Mouse (Mus musculus): Measurements from ENCODE around the gene Usp21. TPM values are rescaled to one million over a fixed set of nuclear protein-coding genes. Genes with fewer than 3 reads are reported as not detected.
A peak's percentile ranks its signal among the peaks of the same experiment; 100 is the strongest.
"Not testable (repeated sequence)": the region's sequence is repeated elsewhere in the genome, so short reads cannot be mapped to it uniquely, and the experiment has no call there.

Usp21 gene
- total RNA-seq (2021), result 10 to 100 TPM; 49.0 to 57.3 TPM
- long read RNA-seq, transcript Usp21-211 (2 exons, 2,706 nt), result minor isoform, 11 of 41 reads
- long read RNA-seq, transcript Usp21-201 (13 exons, 2,219 nt), result major isoform, 23 of 41 reads
- long read RNA-seq, partial matches to known transcripts, result 2 of 41 reads
- long read RNA-seq, other reads (novel, unspliced or antisense), result 5 of 41 reads

DNA sequence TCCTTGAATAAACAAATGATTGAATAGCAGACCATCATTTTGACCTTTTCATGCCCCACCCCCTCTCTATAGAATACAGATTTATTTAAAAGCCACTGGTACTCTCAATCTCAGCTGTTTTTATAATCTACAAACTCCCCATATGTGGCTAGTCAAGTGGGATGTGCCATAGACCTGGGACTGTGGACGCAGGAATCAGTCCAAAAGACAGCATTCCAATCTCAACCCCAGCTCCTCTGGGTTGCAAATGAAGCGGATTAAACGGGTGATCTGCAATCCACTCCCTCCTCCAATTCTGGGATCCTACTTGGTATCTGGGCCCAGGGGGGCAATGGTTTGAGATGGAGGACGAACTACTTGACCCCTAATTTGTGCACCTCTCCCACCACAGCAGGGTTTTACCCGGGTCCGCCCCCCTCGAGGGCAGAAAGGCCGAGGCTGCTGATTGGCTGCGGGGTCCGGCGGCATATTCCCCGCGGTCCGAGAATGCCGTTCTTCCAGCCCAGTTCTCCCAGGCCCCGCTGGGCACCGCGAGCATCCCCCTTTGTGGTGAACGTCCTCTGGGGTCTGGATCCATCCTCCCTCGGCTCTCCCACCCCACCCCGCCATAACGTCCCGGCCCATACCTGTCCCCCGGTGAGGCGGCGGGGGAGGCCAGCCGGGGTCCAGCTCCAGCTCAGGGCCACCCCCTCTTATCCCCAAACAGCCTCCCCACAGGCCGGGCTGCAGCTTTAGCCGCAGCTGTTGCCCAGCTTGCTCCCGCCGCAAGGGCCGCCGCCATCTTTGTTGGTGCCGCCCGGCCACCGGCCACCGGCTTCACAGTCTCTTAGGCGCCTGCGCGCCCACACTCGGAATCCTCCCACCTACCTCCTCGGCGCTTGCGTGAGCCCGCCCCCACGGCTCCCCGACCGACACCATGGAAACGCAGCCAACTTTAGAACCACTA lies at the start of gene Usp21:
TSS of gene Usp21 (minus strand) at position 856 of the 946 bp plus-strand sequence.
- DNase-seq (ENCODE audit: low spot score in 2 of 2), result peak; percentile 91 to 95

DNA sequence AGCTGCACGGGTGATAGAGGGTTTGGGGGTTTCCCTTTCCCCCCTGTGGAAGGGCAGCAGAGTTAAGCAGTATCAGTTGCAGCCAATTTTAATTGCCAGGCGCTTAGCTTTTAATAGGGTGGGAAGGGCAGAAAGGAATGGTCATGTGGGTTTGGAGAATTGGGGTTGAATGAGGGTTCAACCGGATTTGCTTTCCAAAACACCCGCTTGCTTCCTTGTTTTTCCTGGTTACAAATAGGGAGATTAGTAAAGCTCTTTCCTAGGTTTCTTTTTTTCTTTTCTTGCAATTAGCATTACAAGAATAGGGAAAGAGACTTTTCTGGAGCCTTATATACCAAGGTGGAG lies 42.4 kb upstream of the Usp21 start:
- DNase-seq (ENCODE audit: low spot score in 2 of 2), result no peak

DNA sequence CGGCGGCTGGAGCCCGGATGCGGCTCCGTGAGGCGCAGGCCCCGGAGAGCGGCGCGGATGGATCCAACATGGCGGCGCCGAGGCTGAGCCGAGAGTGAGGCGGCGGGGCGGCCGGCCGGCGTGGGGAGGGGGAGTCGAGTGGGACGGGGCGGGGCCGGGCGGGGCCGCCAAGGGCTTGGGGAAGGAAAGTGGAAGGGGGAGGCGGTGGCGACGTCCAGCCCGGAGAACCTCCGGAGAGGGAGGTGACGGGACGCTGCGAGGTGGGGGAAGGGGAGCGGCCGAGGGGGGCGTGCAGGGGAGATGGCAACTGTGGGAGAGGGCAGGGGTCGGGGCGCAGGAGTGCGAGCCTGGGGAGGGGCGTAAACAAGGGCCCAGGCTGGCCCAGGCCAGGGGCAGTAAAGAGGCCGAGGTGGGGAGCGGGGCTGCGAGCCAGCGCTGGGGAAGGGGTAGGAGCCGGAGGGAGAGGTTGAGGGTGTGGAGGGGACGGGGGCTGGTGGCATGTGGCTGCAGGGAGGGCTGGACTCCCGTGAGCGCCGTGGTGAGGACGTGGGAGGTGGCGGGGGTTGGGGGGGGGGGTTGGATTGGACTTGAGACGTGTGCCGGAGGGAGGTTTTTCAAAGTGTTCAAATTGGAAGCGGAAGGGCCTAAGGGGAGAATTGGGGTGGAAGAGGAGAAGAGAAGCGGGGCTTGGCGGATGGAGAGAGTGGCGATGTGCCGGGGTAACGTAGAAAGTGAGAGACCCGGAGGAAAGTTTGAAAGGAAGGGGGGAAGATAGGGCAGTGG lies 41.8 kb upstream of the Usp21 start:
- no peak for DNase-seq (ENCODE audit: low spot score in 2 of 2)

DNA sequence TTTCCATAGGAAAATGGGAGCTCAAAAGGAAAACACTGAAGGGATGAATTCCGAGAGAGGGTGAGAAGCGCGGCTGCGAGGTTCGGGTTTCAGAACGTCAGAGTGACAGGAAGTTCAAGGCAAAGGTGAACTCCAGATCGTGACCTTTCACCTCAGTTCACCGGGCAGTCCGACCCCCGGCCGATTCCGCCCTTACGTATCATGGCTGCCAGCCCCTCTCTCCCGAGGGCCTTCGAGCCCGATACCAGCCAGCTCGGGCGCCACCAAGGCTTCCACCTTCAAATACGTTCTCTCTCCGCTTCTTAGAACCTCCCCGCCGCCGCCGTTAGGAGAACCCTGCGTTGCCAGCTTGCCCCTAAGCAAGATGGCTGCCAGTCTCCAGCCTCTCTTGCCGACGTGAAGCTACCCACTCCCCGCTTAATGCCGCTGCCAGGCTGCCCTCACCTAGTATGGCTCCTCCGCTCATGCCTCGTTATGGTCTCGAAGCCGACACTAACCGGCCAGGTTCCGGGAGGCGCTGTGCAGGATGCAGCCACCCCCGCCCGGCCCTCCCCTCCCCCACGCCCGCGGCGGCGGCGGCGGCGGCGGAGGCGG lies 41.1 kb upstream of the Usp21 start, which contains the start of gene Dedd:
TSS of gene Dedd (plus strand) at position 307 of the 594 bp plus-strand sequence.
- DNase-seq (ENCODE audit: low spot score in 2 of 2), result peak; percentile 91 to 94

DNA sequence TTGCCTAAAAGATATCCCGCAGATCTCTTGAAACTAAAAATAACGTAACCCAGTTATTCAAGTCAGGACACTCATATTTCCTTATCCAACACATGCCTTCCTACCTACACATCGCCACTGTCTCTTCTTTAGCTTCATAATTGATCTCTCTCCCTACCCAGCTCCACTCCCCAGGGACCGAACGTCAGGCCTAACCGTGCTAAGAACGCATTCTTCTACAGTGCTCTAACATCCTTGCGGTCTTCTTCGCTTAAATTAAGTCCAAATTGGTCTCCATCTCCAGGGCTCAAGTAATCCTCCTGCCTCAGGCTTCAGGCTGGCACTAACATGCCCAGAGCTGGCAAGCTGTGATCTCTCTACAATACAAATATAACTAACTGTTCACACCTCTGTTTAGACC lies 40.5 kb upstream of the Usp21 start:
- DNase-seq (ENCODE audit: low spot score in 2 of 2), result peak in 1 of 2 experiments; percentile 25

DNA sequence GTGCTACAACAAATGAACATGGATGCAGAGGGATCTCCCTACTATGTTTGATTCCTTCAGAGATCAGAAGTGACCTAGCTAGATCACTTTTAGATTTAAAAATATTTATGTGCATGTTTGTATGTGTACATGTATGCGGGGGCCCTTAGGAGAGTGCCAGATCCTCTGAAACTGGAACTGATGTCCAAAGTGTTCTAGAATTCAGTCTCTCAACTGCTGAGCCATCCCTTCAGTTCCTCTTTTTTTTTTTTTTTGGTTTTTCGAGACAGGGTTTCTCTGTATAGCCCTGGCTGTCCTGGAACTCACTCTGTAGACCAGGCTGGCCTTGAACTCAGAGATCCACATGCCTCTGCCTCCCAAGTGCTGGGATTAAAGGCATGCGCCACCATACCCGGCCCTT lies 38.8 kb upstream of the Usp21 start:
- DNase-seq (ENCODE audit: low spot score in 2 of 2), result not testable (repeated sequence)

DNA sequence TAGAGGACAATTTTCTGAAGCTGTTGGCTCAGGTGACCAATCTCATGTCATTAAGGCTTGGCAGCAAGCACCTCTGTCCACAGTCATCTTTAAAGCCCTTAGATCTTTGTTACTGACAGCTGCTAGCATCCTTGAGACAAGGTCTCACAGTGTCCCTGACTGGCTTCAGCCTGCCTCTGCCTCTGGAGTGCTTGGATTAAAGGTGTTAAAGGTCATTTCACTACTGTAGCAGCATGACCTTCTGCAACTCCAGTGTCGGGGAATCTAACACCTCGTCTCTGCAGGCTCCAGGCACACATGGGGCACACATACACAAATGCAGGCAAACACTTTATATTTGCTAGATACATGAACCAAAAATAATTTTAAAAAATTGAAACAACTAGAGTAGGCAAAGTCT lies 37.8 kb upstream of the Usp21 start:
- no peak for DNase-seq (ENCODE audit: low spot score in 2 of 2)

DNA sequence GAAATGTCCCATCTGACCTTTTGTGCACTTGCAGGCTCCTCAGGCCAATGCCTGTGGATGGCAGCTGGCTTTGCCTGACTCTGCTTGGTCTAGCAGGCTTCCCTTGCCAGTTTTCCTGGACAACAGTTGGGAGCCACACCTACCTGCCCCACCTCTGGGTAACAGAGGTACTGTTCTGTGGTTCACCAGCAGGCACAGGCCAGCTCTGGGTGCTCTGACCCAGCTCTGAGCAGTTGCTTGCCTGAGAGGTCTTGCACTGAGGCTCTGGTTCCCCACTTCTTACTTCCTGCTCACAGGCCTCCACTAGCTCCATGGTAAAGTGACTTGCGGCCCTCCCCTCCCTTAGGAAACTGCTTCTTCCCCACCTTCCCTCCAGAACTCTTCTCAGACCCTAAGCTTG lies 34.2 kb upstream of the Usp21 start:
- DNase-seq (ENCODE audit: low spot score in 2 of 2), result no peak

DNA sequence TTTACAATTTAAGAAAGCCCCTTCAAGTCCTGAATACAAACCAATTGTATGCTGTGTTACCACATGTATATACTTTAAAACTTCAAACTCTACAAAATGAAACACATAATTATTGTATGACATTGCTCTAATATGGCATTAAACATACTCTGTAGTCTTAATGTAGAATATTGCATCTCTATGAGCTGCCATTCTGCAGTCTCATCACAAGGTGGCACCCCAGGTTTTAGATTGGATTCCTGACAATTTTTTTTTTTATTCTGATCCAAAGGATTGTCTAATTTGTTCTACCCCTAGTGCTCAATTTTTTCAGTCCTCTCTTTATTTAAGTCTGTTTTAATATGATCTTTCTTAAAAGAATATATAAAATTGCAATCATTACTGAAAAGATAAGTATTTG lies 33.6 kb upstream of the Usp21 start:
- DNase-seq (ENCODE audit: low spot score in 2 of 2), result peak in 1 of 2 experiments; percentile 26

DNA sequence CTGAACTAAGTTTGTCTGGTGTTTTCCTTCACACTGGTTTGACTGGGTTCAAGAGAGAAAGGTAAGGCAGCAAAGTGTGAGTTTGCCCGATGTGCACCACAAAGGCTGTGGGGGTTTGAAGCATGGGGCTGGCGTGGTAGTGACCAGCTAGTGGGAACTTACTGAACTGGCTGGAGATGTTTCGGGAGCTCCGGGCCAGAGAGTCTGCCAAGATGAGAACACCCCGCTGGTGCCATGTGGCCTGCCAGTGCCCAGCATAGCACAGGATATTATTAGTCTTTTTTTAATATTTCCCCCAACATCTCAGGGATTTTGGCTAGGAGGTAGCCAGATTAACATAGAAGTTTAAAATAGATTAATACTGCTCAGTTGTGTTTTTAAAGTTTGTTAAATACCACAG lies 32.4 kb upstream of the Usp21 start:
- no peak for DNase-seq (ENCODE audit: low spot score in 2 of 2)

DNA sequence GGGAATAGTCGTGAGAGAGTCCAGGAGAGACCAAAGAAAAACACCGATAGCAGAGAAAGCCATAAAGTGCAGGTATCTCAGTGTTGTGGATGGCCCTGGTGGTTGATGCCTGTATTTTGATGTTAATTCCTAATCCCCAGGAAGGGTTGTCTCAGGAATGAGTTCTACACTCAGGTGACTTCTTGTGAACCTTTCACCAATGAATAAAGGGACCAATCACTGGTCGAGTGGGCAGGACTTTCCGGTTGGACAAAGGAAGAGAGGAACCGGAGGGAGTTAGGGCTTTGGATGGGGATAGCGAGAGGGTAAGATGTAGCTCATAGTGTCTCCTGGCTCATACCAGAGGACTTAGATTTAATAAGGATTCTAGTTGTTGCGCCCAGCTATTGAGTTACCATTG lies 32.0 kb upstream of the Usp21 start:
- no peak for DNase-seq (ENCODE audit: low spot score in 2 of 2)

DNA sequence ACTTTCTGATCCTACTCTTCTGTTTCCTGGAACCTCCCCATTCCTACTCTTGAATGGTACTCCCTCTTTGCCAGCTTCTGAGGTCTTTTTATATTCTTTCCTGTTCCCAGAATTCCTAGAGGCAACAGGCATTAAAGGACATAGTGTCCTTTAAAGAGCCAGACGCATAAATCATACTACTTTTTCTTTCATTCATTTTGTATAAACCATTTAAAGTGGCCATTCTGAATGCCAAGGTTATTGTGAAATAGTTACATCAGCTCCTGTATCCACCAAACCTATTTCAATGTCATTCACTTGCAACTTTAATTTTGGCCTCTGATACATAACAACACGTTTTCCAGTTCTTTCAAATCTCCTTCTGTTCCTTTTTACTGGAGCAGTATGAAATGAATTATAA lies 21.5 kb upstream of the Usp21 start:
- DNase-seq (ENCODE audit: low spot score in 2 of 2), result no peak

DNA sequence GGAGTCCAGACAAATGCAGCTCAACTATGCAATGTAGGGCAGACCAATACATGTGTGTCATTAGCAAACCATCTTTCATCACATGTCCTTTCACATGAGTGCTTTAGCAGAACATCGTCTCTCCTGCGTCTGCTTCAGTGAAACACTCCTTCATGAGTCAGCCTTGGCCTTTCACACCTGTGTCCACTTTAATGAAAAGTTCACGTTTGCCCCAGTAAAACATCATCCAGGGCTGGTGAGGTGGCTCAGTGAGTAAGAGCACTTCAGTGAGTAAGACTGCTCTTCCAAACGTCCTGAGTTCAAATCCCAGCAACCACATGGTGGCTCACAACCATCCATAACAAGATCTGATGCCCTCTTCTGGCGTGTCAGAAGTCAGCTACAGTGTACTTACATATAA lies 18.4 kb upstream of the Usp21 start:
- not testable (repeated sequence) for DNase-seq (ENCODE audit: low spot score in 2 of 2)

DNA sequence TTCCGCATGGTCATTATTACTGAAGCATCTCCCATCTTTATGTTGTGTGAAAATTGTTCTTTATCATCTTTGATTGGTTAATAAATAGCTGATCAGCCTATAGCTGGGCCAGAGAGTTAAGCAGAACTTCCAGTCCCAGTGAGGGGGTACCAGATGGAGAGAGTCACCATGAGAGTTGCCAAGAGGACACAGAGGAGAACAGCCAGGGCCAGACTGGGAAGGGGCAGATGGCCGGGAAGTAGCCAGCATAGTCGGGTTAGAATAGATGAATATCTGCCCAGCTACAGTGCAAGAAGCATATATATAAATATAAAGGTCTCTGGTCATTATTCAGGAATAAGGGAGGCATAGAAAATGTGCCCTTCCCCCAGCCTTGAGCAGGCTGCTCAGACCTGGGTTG lies 10.4 kb upstream of the Usp21 start:
- DNase-seq (ENCODE audit: low spot score in 2 of 2), result no peak

DNA sequence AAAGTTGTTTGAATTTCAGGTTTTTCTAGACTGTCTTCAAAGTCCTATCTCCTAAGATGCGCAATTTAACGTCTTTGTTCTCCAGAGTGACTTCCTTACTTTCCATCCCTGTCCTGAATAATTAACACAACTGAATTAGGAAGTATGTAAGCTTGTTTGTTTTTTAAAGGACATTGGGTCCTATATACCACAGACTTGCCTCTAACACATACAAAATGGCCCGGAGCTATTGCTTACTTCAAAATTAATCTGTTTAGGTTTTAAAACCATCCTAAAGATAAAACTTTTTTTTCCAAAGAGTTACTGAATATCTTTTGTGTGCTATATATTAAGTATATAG lies 7.2 kb upstream of the Usp21 start:
- DNase-seq (ENCODE audit: low spot score in 2 of 2), result no peak

DNA sequence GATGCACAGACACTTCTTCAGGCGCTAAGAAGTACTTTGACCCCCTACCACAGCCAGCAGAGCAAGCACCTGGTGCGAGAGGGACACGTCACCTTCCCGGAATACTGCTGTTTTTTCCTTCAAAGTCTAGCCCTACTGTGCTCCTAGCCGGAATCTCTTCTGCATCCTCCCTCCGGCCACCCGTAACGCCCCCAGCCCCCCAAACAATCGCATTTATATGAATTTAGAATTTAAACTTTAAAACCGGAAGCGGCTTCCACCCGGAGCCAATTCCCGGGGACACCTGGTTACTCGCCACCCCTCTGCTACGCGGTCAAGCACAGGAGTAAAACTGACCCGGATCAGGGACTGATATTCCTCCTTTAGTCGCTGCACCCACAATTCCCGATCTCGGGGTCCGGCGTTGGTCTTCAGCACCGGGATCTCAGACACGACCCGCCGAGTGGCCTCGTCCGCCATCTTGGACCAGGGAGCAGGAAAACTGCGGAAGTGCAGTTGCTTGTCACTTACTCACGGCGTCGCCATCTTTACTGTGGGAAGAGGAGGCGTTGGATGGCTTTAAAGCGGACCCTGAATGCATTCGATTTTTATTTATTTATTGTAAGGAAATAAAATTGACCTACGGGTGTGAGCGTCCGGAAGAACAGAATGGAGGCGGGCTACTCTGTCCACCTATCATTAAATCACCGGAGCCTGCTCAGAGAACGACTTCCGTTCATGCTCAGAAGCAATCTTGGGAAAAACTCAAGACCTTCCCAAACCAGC lies 6.7 kb upstream of the Usp21 start, which contains the start of gene Ufc1:
TSS of gene Ufc1 (minus strand) at position 727 of the 765 bp plus-strand sequence.
- peak; percentile 82 to 84 for DNase-seq (ENCODE audit: low spot score in 2 of 2)

DNA sequence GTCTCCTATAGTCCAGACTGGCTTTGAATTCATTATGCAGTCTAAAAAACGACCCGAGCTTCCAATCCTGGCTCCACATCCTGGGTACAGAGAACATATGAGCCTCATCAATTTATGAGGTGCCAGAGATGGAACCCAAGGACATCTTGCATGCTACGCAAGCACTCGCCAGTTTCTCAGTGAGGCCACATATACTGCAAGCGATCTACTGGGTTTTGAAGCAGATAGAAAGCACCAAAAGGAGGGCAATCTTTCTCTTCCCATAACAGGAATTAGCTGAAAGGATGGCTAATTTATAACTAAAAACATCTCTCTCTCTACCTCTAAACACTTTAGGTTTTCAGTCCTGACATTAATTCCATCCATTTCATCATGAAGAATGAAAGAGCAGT lies 6.1 kb upstream of the Usp21 start:
- no peak for DNase-seq (ENCODE audit: low spot score in 2 of 2)

DNA sequence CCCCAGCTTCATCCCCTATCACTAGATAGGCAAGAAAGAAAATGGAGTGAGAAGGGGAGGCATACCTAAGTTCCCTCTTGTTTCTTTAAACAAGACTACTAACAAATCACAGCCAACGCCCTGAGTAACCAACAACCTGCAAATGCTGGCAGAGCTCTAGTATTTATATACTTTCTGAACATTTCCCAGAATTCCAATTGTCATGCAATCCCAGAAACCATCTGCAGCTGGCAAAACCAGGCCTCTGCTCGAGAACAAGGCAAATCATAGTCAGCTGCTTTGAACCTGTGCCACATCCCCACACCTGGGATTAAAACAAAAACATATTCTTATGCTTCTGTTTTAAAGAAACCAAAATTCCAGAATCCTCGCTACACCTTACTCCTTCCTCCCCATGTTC lies 5.6 kb upstream of the Usp21 start:
- no peak for DNase-seq (ENCODE audit: low spot score in 2 of 2)

DNA sequence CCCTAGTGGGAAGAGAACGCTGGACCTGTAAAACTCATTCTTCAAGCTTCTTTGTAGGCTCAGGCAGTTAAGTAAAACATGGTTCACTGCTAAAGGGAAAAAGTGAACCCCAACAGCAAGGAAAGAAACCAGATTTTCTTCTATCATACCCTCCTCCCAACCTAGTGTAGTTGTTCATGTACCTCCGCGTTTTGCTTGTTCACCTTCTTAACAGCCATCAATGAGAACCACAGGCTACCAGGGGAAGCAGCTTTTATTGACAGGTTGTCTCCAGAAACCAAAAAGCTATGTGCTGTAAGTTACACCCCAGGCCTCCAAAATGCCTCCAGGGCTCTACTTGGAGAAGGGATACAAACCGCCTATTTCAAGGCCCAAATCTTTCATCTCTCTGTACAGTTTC lies 537 bp upstream of the Usp21 start:
- no peak for DNase-seq (ENCODE audit: low spot score in 2 of 2)

DNA sequence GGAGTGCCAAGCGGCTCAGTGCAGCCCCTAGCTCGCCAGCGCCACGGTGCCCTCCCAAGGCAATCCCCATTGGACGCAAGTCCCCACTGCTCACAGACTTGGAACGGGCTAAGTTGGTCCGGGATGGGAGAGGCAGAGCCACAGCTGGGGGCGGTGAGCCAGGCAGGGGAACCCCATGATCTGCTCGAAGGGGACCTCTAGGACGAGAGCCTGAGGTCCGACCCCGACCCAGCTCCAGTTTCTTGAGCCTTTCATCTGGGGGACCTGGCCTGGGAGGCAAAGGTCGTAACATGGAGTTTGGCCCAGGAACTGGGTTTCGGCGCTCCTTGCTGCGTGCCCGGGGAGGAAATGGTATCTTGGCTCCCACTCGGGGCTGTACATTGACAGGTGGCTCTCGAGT lies 1.3 kb downstream of the Usp21 start:
- DNase-seq (ENCODE audit: low spot score in 2 of 2), result peak in 1 of 2 experiments; percentile 31
